Mouse (Mus musculus) erythroblast, embryonic 14.5 days (primary cell): ENCODE measurements at regions not wholly inside any gene's neighbourhood (a gene's known extent, or its start where the extent isn't known, plus 50 kb on each side); places are given as distances from the start of the nearest gene placed in this dataset.

ENCODE experiments used
- GATA1 ChIP-seq: IDR thresholded peaks from 2 replicates; pipeline ENCODE4 v1.6.1; 2012; ENCODE audit warnings: low read length, inconsistent platforms, mixed read lengths
- TAL1 ChIP-seq: IDR thresholded peaks from 3 replicates; pipeline ENCODE4 v1.6.1; 2012; ENCODE audit warnings: low read length, inconsistent platforms, mixed read lengths

DNA sequence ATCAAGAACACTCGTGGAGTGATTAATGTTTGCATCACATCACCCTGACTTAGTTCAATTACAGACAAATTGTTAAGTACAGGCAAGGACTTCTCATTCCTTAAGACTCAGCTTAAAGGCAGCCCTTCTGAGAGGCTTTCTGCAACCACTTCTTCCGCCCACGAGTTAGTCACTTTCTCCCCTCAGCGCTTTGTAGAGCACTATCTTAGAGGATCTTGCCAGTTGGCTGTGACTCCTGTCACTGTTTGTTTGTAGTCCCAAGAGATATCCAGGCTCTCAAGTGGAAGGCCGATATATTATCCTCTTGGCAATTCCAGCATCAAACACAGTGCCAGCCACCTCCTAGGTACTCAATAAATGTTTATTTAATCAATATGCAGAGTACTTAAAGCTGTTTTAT lies 532.1 kb upstream of the Gm26657 start:
- no peak for TF ChIP-seq GATA1
- TF ChIP-seq TAL1 = no peak
